Mouse (Mus musculus) midbrain, embryonic 13.5 days (tissue): ENCODE results near the gene Rasa2. TPM values are rescaled to one million over a fixed set of nuclear protein-coding genes. Genes with fewer than 3 reads are reported as not detected.

Experiments
- ATAC-seq: fragments of 200-750 bp; cut with Nextera tagmentation; 2 replicates; pipeline ENCODE4 v1.8.0; 2017; ENCODE audit warnings: mild to moderate bottlenecking, moderate TSS enrichment, moderate library complexity
- H3K27ac ChIP-seq: fragments of 300-500 bp; sonication (generic); 2 replicates; pipeline ENCODE4 v1.5.1; 2015; ENCODE audit warnings: inconsistent platforms, mild to moderate bottlenecking, moderate library complexity
- H3K27me3 ChIP-seq: fragments of 300-500 bp; sonication (generic); 2 replicates; pipeline ENCODE4 v1.6.1; 2015; ENCODE audit warnings: mild to moderate bottlenecking, inconsistent platforms
- H3K36me3 ChIP-seq: fragments of 300-500 bp; sonication (generic); 2 replicates; pipeline ENCODE4 v1.6.1; 2015; ENCODE audit warnings: mild to moderate bottlenecking, inconsistent platforms
- H3K4me1 ChIP-seq: fragments of 300-500 bp; sonication (generic); replicated peaks from 2 replicates; pipeline ENCODE4 v1.6.1; 2015; ENCODE audit warnings: inconsistent platforms
- H3K4me2 ChIP-seq: fragments of 300-500 bp; sonication (generic); replicated peaks from 2 replicates; pipeline ENCODE4 v1.6.1; 2015; ENCODE audit warnings: moderate library complexity, mild to moderate bottlenecking, inconsistent platforms
- H3K4me3 ChIP-seq: fragments of 300-500 bp; sonication (generic); replicated peaks from 2 replicates; pipeline ENCODE4 v1.5.1; 2015; ENCODE audit warnings: mild to moderate bottlenecking, inconsistent platforms
- H3K9ac ChIP-seq: fragments of 300-500 bp; sonication (generic); replicated peaks from 2 replicates; pipeline ENCODE4 v1.6.1; 2015; ENCODE audit warnings: mild to moderate bottlenecking, inconsistent platforms
- H3K9me3 ChIP-seq: fragments of 300-500 bp; sonication (generic); 2 replicates; pipeline ENCODE4 v1.6.1; 2016; ENCODE audit warnings: mild to moderate bottlenecking, inconsistent platforms
- WGBS: fragments of 180-500 bp; shearing (Covaris S2); methylation state at CpG from one replicate; pipeline ENCODE4 v1.1.7; 2015; 5-methylcytosine and 5-hydroxymethylcytosine counted together
- polyA plus RNA-seq: library from polyadenylated mRNA; unstranded; fragments of >200 nt; fragmentation: Nextera tagmentation; extraction: Ambion mirVana; gene quantifications from 2 replicates; pipeline ENCODE4 v1.2.1, GENCODE M21; 2015

Rasa2 gene
- polyA plus RNA-seq, 1 experiment from 2014 or later, result 15.8 TPM

DNA sequence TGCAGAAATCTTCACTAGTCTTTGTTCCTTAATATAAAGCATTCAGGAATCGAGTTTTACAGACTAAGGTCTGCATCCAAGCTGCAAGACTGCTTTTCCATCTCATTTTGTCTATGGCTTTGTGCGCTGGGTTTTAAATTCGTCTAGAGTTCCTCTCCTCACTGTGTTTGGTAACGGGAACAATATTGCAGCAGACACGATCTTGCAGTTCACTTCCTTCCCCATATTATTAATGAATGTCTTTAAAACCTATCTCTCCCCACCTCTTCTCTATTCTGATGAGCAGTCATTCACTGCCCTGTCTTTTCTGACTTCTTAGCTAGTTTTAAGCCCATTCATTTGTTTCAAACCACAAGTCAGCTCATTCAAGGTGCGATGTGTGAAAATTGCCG is 5.7 kb upstream of the Rasa2 start:
- Histone ChIP-seq H3K9me3 (no peaks in the 10 kb centered on the region), H3K27ac (no peak overlapping the region), H3K4me2 (no peak overlapping the region), H3K4me1 (no peaks in the 10 kb centered on the region; the same call in 1 of the 2 replicates), H3K36me3 (no peaks in the 10 kb centered on the region), H3K9ac (no peak overlapping the region), H3K4me3 (no peak overlapping the region), H3K27me3 (peaks cover 13% of the 10 kb centered on the region)
- 62% methylated on average over 7 of the region's 7 CpGs for WGBS
- ATAC-seq, result no peak

DNA sequence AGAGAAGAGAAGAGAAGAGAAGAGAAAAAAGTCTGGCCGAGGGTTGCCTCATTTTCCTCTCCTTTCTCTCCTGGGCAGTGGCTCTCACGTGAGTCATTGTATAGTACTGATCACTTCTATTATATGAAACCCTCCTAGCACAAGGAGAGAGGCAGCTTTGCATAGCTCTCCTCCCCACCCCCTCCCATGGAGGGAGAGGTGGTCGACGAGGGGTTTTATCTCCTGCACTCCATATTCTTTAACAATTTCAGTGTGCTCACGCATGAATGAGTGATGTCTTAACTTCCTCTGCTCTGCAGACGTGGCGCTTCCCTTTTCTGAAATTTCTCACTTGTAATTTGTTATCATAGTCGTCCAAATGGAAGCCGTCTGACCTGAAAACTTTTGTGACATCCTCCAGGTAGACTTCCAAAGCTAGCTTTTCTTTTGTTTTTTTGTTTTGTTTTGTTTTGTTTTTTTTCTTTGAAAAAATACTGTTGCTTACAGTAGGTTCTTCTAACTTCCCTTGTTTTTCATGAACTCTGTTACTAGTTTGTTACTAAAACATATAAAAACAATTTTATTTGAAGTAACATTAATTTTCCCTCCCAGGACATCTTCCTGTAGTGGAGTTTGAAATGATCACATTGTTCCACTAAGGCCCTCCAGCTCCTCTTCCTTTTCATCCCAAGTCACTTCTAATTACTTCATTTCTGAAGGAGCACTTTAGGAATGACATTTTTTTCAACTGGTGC is 5.2 kb upstream of the Rasa2 start:
- Histone ChIP-seq H3K9ac (no peak overlapping the region), H3K36me3 (no peaks in the 10 kb centered on the region), H3K9me3 (no peaks in the 10 kb centered on the region), H3K4me2 (no peak overlapping the region), H3K4me1 (peaks cover 4% of the 10 kb centered on the region; the same call in 1 of the 2 replicates), H3K27ac (no peak overlapping the region), H3K27me3 (peaks cover 14% of the 10 kb centered on the region), H3K4me3 (no peak overlapping the region)
- 45% methylated on average over 9 of the region's 9 CpGs for WGBS
- ATAC-seq, result no peak

DNA sequence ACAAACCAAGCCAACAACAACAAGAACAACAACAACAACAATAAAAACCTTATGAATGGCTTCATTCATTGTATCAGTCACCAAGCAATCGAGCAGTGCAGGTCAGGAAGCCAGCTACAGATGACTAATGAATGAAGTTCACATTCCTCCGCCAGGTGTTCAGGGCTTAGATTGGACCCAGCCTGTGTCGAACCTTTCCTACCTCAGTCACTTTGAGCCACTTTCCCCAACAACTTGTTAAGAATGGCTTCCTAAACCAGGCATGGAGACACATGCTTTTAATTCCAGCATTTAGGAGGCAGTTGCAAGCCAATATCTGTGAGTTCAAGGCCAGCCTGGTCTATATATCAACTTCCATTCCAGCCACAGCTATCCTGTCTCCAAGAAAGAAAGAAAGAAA is 4.5 kb upstream of the Rasa2 start:
- no peaks in the 10 kb centered on the region for H3K36me3 ChIP-seq
- H3K27ac ChIP-seq, result no peak overlapping the region
- H3K4me3 ChIP-seq, result no peak overlapping the region
- peaks cover 5% of the 10 kb centered on the region; the same call in 1 of the 2 replicates for H3K4me1 ChIP-seq
- 85% methylated on average over 3 of the region's 3 CpGs for WGBS
- H3K9me3 ChIP-seq, result no peaks in the 10 kb centered on the region
- H3K27me3 ChIP-seq, result peaks cover 14% of the 10 kb centered on the region
- H3K9ac ChIP-seq, result no peak overlapping the region
- no peak overlapping the region for H3K4me2 ChIP-seq
- ATAC-seq, result no peak

DNA sequence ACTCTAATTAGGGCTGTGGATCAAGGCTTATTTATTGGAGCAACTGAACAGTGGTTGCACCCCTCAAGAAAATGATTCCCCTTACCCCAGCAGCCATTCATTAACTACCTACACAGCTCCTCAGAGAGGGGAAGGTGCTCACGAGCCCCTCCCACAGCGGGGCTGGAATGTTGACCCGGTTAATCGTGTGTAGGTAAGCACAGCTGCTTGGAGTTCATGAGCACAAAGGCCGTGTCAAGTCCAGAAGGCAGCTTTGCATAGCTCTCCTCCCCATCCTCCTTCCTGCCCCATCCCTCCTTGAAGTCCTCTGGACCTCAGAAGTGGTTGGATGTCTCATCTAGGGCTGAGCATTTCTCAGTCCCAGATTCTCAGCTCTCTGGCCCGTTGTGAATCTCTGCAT is 3.8 kb upstream of the Rasa2 start:
- no peaks in the 10 kb centered on the region for H3K36me3 ChIP-seq
- no peak overlapping the region for H3K4me2 ChIP-seq
- no peaks in the 10 kb centered on the region for H3K9me3 ChIP-seq
- no peak overlapping the region for H3K4me3 ChIP-seq
- H3K27ac ChIP-seq, result no peak overlapping the region
- H3K4me1 ChIP-seq, result peaks cover 7% of the 10 kb centered on the region; the same call in 1 of the 2 replicates
- H3K9ac ChIP-seq, result no peak overlapping the region
- peaks cover 14% of the 10 kb centered on the region for H3K27me3 ChIP-seq
- no peak for ATAC-seq
- 80% methylated on average over 6 of the region's 6 CpGs for WGBS

DNA sequence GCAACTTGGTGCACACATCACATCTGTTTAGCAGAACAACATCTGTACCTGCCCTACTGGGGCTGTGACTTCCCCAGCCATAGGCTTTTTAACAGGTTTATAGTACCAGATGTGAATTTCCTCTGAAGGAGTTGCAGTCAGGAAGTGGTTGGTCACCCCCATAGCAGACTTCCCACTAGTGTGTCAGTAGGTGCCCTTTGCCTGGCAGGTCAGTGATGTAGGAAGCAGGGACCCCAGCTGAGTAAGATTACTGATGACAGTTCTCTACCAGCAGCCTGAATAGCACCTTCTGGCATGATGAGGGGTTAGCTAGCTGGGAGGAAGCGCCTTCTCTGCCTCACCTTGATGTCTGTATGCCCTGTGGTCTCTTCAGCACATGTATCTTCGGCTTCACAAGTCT is 2.4 kb upstream of the Rasa2 start:
- no peak overlapping the region for H3K4me2 ChIP-seq
- no peak for ATAC-seq
- H3K36me3 ChIP-seq, result no peaks in the 10 kb centered on the region
- peaks cover 14% of the 10 kb centered on the region; the same call in 1 of the 2 replicates for H3K4me1 ChIP-seq
- 81% methylated on average over 2 of the region's 2 CpGs for WGBS
- no peak overlapping the region for H3K9ac ChIP-seq
- no peak overlapping the region for H3K27ac ChIP-seq
- H3K4me3 ChIP-seq, result no peak overlapping the region
- H3K27me3 ChIP-seq, result peaks cover 18% of the 10 kb centered on the region
- H3K9me3 ChIP-seq, result no peaks in the 10 kb centered on the region

DNA sequence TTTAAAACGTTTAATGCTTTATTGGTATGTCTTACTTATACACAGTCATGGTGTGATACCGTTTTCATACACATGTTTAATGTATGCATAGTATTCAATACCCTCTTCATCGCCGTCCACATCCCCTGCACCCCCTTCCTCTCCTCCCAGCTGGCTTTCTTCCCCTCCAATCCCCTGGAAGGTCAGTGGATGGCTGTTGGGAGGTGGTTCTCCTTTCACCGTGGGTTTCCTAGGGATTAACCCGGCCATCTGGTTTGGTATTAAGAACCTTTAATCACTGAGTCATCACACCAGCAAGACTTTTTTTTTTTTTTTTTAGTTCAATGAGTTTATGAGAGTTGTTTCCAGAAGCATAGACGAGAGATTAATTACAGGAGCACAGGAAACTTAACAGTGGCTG is 1.3 kb upstream of the Rasa2 start:
- WGBS, result 34% methylated on average over 7 of the region's 7 CpGs
- H3K4me1 ChIP-seq, result peaks cover 15% of the 10 kb centered on the region
- no peaks in the 10 kb centered on the region for H3K9me3 ChIP-seq
- no peak overlapping the region for H3K4me3 ChIP-seq
- no peak overlapping the region for H3K9ac ChIP-seq
- no peak overlapping the region for H3K27ac ChIP-seq
- no peak for ATAC-seq
- no peaks in the 10 kb centered on the region for H3K36me3 ChIP-seq
- no peak overlapping the region for H3K4me2 ChIP-seq
- H3K27me3 ChIP-seq, result peaks cover 18% of the 10 kb centered on the region

DNA sequence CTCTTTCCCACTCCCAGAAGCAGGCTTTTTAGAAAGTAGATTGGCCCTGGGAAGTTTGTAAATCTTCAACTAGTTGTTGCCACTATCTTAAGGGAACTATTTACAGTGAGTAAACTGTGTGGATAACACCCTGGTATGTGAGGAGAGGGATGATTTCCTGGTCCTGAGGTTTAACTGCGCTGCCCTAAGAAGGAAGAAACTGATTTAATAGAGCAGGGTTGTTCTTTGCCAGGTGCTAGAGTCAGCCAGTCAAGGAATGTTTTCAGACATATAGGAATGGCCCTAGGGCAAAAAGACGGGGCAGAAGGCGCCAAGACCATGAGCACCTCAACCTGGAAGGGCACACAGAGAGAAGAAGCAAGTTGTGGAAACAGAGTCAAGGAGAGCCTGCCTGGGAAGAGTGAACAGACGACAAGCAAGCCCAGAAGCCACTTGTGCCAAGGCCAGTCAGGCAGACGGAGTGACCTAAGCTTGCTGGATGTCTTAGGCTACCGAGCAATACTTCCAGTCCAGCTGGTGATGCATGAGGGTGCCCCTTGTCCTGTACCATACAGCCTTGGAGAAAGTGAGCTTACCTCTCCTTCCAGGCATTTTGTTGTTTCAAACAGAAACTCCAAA is 765 bp upstream of the Rasa2 start:
- H3K4me1 ChIP-seq, result peaks cover 20% of the 10 kb centered on the region
- H3K27ac ChIP-seq, result no peak overlapping the region
- H3K4me2 ChIP-seq, result peak overlapping the region; percentile 73
- no peaks in the 10 kb centered on the region for H3K36me3 ChIP-seq
- 68% methylated on average over 6 of the region's 6 CpGs for WGBS
- peaks cover 18% of the 10 kb centered on the region for H3K27me3 ChIP-seq
- no peak overlapping the region for H3K9ac ChIP-seq
- peak overlapping the region; percentile 84 for H3K4me3 ChIP-seq
- no peaks in the 10 kb centered on the region for H3K9me3 ChIP-seq
- no peak for ATAC-seq

DNA sequence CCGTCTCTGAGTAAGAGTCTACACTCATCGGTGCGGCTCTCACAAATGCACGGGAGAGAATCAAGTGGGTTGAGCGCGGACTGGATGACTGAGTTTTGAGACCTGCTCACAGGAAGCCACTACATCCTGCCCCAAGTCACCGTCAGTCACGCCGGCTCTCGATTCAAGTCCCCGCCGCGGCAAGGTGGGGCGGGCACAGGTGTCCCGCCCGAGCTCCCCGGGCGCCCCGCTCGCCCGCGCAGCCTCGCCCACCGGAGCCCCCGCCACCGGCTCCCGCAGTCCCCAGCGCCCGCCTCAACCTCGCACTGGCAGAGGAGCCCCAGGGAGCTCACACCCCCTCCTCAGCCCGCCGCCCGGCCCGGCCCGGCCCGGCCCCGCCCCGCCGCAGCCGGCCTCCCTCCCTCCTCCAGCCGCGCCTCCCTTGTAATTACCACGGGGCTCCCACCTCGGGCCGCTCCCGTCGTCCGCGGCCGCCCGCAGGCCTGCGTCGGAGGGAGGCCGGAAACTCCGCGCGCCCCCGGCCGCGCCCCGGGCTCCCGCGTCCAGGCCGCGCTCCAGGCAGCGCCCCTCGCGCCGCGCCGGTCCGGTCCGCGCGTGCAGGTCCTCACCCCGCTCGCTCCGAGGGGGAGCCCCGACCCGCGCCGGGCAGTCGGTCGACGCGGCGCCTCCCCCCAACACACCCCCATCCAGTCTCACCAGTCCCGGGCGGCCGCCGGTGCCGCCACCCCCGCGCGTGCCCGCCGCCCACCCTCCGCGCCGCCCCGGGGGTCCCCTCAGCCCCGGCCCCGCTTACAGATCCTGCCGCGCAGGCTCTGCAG is 637 bp downstream of the Rasa2 start:
- H3K27me3 ChIP-seq, result peaks cover 18% of the 10 kb centered on the region
- peaks cover 22% of the 10 kb centered on the region for H3K4me1 ChIP-seq
- peak overlapping the region; percentile 84 for H3K4me3 ChIP-seq
- no peaks in the 10 kb centered on the region for H3K9me3 ChIP-seq
- WGBS, result 1% methylated on average over 80 of the region's 105 CpGs
- H3K9ac ChIP-seq, result peak overlapping the region; percentile 95
- H3K27ac ChIP-seq, result peak overlapping the region; percentile 98
- ATAC-seq, result peak; percentile 85
- peak overlapping the region; percentile 73 for H3K4me2 ChIP-seq
- H3K36me3 ChIP-seq, result no peaks in the 10 kb centered on the region

DNA sequence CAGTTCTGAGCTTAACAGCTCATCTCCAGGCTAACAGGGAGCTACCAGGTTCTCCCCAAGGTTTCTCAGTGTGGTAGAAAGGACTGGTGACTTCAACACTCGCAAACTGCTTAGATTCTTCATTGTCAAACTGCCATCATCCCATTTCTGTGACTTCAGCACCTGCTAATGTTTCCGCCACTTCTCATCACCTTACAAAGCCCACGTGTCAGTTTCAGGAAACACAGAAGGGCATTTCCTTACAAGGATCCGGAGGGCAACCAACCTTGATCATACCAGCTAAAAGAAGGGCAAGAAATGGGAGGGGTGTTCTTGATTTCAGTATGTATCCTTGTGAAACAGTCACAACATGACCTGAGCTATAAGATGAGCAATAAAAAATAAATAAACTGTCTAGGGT is 2.3 kb downstream of the Rasa2 start:
- no peak overlapping the region for H3K9ac ChIP-seq
- no peak for ATAC-seq
- H3K4me2 ChIP-seq, result no peak overlapping the region
- H3K4me1 ChIP-seq, result peaks cover 22% of the 10 kb centered on the region
- H3K9me3 ChIP-seq, result no peaks in the 10 kb centered on the region
- H3K27ac ChIP-seq, result no peak overlapping the region
- peaks cover 18% of the 10 kb centered on the region for H3K27me3 ChIP-seq
- H3K4me3 ChIP-seq, result no peak overlapping the region
- WGBS, result 73% methylated on average over 4 of the region's 4 CpGs
- no peaks in the 10 kb centered on the region for H3K36me3 ChIP-seq

DNA sequence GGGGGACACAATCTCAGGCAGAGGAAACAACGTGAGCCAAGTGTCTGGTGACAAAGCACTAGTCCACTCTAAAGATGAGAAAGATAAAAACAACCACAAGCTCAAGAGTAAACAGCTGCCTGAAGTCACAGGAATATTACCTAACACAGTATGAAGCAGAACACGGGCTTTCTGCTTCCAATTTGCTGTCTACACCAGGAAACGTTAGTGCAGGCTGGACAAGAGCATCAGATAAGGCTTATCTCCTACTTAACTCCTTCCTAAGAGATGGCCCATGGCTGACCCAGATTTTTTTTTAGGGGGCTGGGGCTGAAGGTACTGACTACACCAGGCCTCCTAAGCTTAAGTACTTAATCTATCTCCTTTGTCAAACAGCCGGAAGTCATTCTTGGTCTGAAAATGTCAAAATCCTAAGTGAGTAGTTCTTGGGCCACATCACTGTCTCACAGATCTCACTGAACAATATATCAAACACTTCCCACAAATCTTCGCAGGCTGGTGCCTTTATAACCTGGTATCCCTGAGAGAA is 3.8 kb downstream of the Rasa2 start:
- ATAC-seq, result no peak
- Histone ChIP-seq H3K9me3 (no peaks in the 10 kb centered on the region), H3K27me3 (peaks cover 9% of the 10 kb centered on the region), H3K4me3 (no peak overlapping the region), H3K9ac (no peak overlapping the region), H3K36me3 (no peaks in the 10 kb centered on the region), H3K27ac (no peak overlapping the region), H3K4me2 (no peak overlapping the region), H3K4me1 (peaks cover 22% of the 10 kb centered on the region)
- WGBS, result 42% methylated on average over 5 of the region's 5 CpGs

DNA sequence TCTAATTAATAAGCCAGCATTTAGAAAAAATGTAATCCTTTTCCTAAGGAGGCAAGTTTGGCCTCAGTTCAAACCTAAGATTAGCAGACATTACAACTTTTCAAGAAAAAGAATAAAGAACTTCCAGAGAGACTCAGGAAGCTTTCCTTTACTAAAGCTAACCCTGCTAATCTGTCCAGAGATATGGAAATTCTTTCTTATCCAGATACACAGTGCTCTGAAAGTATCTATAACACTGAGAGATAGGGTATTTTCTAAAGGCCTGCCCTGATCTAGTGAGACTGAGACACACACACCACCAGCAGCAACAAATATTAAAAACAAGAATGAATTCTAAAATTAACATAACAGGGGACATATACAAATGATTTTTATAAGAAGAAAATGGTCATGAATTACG is 4.4 kb downstream of the Rasa2 start:
- Histone ChIP-seq H3K27ac (no peak overlapping the region), H3K4me2 (no peak overlapping the region), H3K9me3 (no peaks in the 10 kb centered on the region), H3K36me3 (no peaks in the 10 kb centered on the region), H3K4me1 (peaks cover 22% of the 10 kb centered on the region), H3K9ac (no peak overlapping the region), H3K27me3 (peaks cover 4% of the 10 kb centered on the region; the same call in 1 of the 2 replicates), H3K4me3 (no peak overlapping the region)
- ATAC-seq, result no peak
- 78% methylated on average over 1 of the region's 1 CpGs for WGBS
